Mouse (Mus musculus): Measurements from ENCODE around the gene Utrn.

DNA sequence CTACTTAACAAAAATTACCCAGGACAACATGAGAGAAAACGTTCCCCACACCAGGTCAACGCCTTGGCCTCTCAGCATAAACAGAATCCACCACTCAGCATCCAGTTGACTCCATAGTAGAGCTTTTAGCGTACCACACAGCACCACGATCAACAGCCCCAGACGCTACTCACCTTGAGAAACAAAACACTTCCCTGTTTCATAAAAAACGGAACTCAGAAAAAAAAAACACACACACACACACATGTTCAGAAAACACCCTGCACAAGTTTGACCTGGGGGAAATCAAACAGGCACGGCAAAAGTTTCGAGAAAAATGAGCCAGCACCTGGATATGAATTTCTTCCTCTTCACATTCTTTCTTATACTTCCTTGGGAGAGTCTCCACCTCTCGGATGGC lies 125.4 kb downstream of the Utrn start:
- TF ChIP-seq TCF12 (IDR thresholded peaks at IDR 0.05; ENCODE audit: insufficient read depth, poor library complexity, severe bottlenecking) (no peak), POLR2A (IDR thresholded peaks at IDR 0.05; ENCODE audit: insufficient read length, low read depth) (no peak), MYOG (IDR thresholded peaks at IDR 0.05; ENCODE audit: control insufficient read depth in 1 of 3, insufficient read depth in 1 of 3, insufficient read length in 2 of 3, low read depth in 2 of 3) (no peak), USF1 (IDR thresholded peaks at IDR 0.05; ENCODE audit: low read depth) (no peak), POLR2AphosphoS2 (IDR thresholded peaks at IDR 0.05; ENCODE audit: insufficient read length, low read depth) (no peak), SRF (IDR thresholded peaks at IDR 0.05; ENCODE audit: control insufficient read depth, insufficient read length, low read depth) (no peak), MAX (IDR thresholded peaks at IDR 0.05; ENCODE audit: low read depth) (no peak), MYOD1 (IDR thresholded peaks at IDR 0.05; ENCODE audit: control insufficient read depth in 1 of 3, insufficient read length in 2 of 3, low read depth in 2 of 3) (no peak), E2F4 (IDR thresholded peaks at IDR 0.05; ENCODE audit: insufficient read depth) (no peak), CEBPB (IDR thresholded peaks at IDR 0.05; ENCODE audit: insufficient read depth, poor library complexity, severe bottlenecking) (no peak), REST (IDR thresholded peaks at IDR 0.05; ENCODE audit: insufficient read depth, insufficient read length) (no peak), TCF3 (IDR thresholded peaks at IDR 0.05; ENCODE audit: insufficient read length, low read depth) (no peak)

Data from myocyte (in vitro differentiated cells).